Mouse (Mus musculus): ENCODE results near the gene Mbd3.

DNA sequence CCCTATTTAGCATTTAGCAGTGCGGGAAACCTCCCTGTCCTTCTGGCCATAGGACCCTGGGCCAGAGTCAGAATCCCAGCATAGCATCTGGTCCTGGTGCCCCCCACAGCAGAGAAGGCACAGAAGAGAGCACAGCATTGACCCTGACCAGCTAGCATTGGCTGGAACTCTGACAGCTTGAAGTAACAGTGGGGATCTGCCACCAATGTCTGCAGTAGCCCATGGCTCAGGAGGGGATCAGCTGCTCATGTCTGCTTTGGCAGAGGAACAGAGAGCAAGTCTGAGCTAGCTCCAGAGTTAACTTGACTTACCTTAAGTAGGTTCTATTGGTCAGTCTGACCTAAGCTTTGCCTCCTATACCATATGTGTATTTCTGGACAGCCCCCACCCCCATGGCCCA, 18.5 kb upstream of the Mbd3 start:
- TF ChIP-seq CTCF (IDR thresholded peaks at IDR 0.05; ENCODE audit: borderline replicate concordance, control insufficient read depth, extremely low read depth, insufficient read depth, low read length, poor library complexity) (no peak), POLR2A (IDR thresholded peaks at IDR 0.05; ENCODE audit: control insufficient read depth, extremely low read depth, insufficient read depth, low read length, poor library complexity) (no peak)

All from thymus, adult 2 months (tissue).